Mouse (Mus musculus) cortical plate, adult 2 months (tissue): ENCODE measurements around the gene Olfr726. TPM values are rescaled to one million over a fixed set of nuclear protein-coding genes. Genes with fewer than 3 reads are reported as not detected.

ENCODE experiments used
- H3K27ac ChIP-seq: fragments of 200-500 bp; 2 replicates; pipeline ENCODE4 v1.5.1; 2012; ENCODE audit warnings: low read length, control low read depth, inconsistent platforms; ENCODE audit not compliant: insufficient read depth
- H3K4me1 ChIP-seq: fragments of 200-500 bp; 2 replicates; pipeline ENCODE4 v1.6.1; 2011; ENCODE audit warnings: low read length; ENCODE audit not compliant: control insufficient read depth, insufficient read depth
- H3K4me3 ChIP-seq: fragments of 200-500 bp; 2 replicates; pipeline ENCODE4 v1.5.1; 2011; ENCODE audit warnings: mild to moderate bottlenecking, low read length, control low read depth; ENCODE audit not compliant: insufficient read depth
- CTCF ChIP-seq: fragments of 200-500 bp; IDR thresholded peaks from 2 replicates; pipeline ENCODE4 v1.5.1; 2011; ENCODE audit warnings: mild to moderate bottlenecking, control low read depth, low read length; ENCODE audit not compliant: insufficient read depth; ENCODE audit errors: extremely low read depth
- POLR2A ChIP-seq: fragments of 200-500 bp; IDR thresholded peaks from 2 replicates; pipeline ENCODE4 v1.6.1; 2011; ENCODE audit warnings: mild to moderate bottlenecking, low read length, control low read depth; ENCODE audit not compliant: insufficient read depth; ENCODE audit errors: extremely low read depth
- polyA plus RNA-seq: library from polyadenylated mRNA; depleted of rRNA; stranded (reverse); fragments of >200 nt; gene quantifications from 2 replicates; pipeline ENCODE4 v1.2.3, GENCODE M21; 2012; rRNA removed

Gene Olfr726
- polyA plus RNA-seq = not detected in 2 replicates

DNA sequence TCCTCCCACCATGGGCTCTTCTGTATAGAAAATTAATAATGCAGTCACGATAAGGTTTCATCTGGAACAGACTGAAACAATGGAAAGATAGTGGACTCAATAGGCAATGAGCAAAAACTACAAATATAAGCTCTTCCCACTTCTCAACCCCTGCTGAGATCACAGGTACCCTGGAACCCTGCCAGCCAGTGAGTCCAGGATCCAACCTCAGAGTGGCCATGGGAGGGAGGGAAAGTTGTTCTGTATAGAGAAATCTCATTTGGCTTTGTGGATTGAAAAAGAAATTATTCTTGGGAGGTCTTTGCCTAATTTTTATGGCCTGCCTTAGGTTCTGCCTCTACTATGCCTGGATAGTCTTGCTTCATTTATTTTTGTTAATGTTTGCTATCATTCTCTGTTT is at the start of gene Olfr726:
Olfr726 (minus strand) TSS at position 101 of the 400 bp plus-strand sequence.
- Histone ChIP-seq H3K27ac (no peak within 1 kb of the TSS), H3K4me3 (no peak within 1 kb of the TSS), H3K4me1 (no peaks in the 10 kb centered on the region)
- TF ChIP-seq CTCF = no peak

DNA sequence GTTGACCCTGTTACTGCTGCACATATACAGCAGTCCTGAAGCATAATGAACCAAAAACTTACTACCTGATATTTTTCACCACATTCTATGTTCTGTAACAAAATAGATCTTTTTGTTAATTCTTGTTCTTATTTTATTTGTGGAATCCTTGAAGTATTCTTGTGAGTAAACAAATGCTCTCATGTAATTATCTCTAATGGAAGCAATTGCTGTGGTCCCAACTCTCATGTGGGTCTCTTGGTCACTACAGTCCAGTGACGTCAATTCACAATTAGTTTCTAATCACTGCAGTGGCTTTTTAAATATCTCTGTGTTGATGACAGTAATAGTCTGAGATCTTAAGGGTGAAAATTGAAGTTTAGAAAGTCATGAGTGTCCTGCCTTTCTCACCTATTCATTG is 32.1 kb upstream of the Olfr726 start, which contains the start of gene Olfr727:
Olfr727 (plus strand) TSS at position 301 of the 400 bp plus-strand sequence.
- H3K4me3 ChIP-seq = no peak within 1 kb of the TSS
- no peak within 1 kb of the TSS for H3K27ac ChIP-seq
- H3K4me1 ChIP-seq = no peaks in the 10 kb centered on the region
- TF ChIP-seq POLR2A = no peak

DNA sequence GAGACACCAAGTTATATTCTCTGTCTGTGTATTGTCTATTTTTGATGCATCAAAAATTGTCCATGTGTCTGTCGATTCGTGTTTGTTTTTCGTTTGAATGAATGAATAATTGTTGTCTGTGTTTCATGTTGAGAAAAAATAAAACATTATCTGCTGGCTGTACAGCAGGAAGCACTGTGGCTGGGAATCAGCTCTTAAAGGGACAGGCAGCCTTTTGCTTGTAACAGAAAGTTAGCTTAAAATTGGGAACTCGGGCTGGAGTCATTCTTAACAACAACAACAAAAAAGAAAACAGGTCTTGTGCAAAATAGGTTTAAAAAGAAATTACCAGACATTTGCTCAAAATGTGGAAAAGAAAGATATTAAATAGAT is 28.0 kb downstream of the Olfr726 start:
- TF ChIP-seq POLR2A (no peak), CTCF (no peak)
- Histone ChIP-seq H3K4me1 (no peaks in the 10 kb centered on the region), H3K27ac (no peak overlapping the region), H3K4me3 (peak overlapping the region; percentile 62)

DNA sequence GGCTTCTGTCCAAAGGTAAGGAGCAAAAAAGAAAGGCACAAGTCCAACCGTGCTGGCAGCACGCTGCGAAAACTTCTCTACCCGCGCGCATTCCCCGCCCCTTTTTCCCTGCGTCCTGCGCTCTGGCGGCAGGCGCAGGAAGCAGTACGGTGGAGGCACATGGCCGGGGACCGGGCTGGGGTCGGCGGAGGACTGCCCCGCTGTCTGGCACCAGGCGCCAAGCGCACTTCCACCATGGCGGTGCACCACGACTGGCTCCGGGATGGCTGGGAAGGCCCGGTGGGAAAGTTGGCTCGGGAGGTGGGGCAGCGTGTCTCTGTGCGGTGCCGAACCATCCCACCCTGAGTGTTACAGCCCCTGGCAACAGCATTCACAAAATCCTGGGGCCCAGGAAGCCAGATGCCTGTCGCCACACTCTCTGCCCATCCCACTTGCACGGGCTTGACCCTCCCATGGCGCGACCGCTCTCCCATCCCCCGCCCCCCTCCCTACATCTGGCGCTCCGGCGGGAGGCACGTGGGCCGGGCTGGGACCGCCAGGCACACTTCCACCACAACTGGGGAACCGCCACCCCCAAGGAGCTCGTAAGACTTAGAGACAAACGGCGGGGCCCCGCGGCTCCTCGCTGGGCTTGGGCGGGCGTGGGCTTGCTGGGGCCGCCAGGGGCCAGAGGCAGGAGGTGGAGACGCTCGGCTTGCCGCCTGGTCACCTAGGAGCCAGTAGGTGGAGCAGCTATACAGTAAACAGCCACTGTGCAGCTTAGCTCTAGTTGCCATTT is 28.6 kb downstream of the Olfr726 start:
- Histone ChIP-seq H3K27ac (no peak overlapping the region), H3K4me3 (peak overlapping the region; percentile 62), H3K4me1 (no peaks in the 10 kb centered on the region)
- TF ChIP-seq POLR2A = no peak
- TF ChIP-seq CTCF = peak; percentile 9; the same call in 1 of the 2 replicates

DNA sequence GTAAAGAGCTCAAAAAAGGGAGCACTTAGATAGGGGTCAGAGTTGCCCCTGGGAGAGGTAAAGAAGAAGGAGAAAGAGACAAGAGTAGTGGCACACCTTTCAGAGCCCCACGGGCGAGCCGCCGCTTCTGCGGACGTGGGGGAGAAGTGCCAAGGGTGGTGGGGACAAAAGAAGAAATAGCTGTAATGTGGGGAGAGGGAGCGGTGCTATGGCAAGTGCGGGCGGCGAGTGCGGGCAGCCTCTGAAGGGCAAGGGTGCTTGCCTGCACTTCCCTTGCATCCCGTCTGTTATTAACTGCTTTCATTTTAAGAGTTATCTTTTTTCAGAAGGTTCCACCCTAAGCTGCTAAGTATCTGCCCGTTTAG is 29.2 kb downstream of the Olfr726 start:
- Histone ChIP-seq H3K27ac (no peak overlapping the region), H3K4me3 (peak overlapping the region; percentile 62), H3K4me1 (no peaks in the 10 kb centered on the region)
- TF ChIP-seq POLR2A = no peak
- no peak for TF ChIP-seq CTCF

DNA sequence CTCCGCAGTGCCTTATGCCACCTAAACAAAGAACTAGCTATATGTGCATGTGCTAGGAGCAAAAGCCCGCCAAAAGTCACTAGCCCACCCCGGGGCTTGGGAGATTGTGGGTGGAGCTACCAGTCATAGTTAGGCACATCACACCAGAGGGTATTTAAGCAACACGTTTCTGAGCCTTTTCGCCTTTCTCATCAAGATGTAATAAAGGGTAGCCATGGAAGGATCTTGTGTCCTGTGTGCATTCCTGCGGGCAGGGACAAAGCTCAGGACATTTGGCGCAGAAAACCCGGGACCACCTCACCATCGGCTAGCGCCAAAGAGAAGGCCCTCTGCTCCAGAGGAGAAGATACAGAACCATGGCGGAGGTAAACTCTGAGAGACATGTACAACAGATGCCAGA is 29.6 kb downstream of the Olfr726 start:
- Histone ChIP-seq H3K4me3 (no peak overlapping the region), H3K4me1 (no peaks in the 10 kb centered on the region), H3K27ac (no peak overlapping the region)
- TF ChIP-seq POLR2A = no peak
- TF ChIP-seq CTCF = no peak

DNA sequence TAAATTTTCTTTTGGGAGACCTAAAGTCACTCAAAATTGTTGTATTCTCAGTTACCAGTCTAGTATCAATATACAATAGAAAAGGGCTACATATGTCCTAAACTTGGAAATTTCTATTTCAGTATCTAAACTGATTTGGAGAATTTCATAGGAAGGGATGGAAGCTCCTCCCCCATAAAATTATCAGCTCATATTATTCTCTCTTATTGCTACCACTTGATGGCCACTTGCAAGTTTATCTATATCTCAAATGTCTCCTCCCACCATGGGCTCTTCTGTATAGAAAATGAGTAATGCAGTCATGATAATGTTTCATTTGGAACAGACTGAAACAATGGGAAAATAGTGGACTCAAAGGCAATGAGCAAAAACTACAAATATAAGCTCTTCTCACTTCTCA is 50.5 kb downstream of the Olfr726 start, which contains the start of gene Olfr725:
Olfr725 (minus strand) TSS at position 101 of the 400 bp plus-strand sequence.
- no peak within 1 kb of the TSS for H3K4me3 ChIP-seq
- H3K4me1 ChIP-seq = no peaks in the 10 kb centered on the region
- no peak within 1 kb of the TSS for H3K27ac ChIP-seq
- TF ChIP-seq CTCF (no peak), POLR2A (no peak)

Other genes with a start within 250 kb of the Olfr726 start
- not detected in 2 replicates for gene Olfr722, start 189.0 kb downstream of the Olfr726 start, polyA plus RNA-seq
- gene Olfr723, start 159.2 kb downstream of the Olfr726 start, polyA plus RNA-seq = not detected in 2 replicates
- not detected in 2 replicates for gene Olfr724, start 127.7 kb downstream of the Olfr726 start, polyA plus RNA-seq
- not detected in 2 replicates for gene Olfr725, start 50.6 kb downstream of the Olfr726 start, polyA plus RNA-seq
- gene Olfr727, start 32.2 kb upstream of the Olfr726 start, polyA plus RNA-seq = not detected in 2 replicates
- not detected in 2 replicates for gene Olfr728, start 51.7 kb upstream of the Olfr726 start, polyA plus RNA-seq
- gene Olfr729, start 62.0 kb upstream of the Olfr726 start, polyA plus RNA-seq = not detected in 2 replicates
- not detected in 2 replicates for gene Olfr730, start 97.2 kb upstream of the Olfr726 start, polyA plus RNA-seq
- not detected in 2 replicates for gene Olfr731, start 150.9 kb upstream of the Olfr726 start, polyA plus RNA-seq
- not detected in 2 replicates for gene Olfr732, start 193.3 kb upstream of the Olfr726 start, polyA plus RNA-seq
- not detected in 2 replicates for gene Olfr733, start 210.6 kb upstream of the Olfr726 start, polyA plus RNA-seq
- gene Olfr734, start 235.8 kb upstream of the Olfr726 start, polyA plus RNA-seq = not detected in 2 replicates